Mouse (Mus musculus): ENCODE results near the gene Taf13. TPM values are rescaled to one million over a fixed set of nuclear protein-coding genes. Genes with fewer than 3 reads are reported as not detected.
"Not testable (repeated sequence)": the region's sequence is repeated elsewhere in the genome, so short reads cannot be mapped to it uniquely, and the experiment has no call there.

The Taf13 gene
- polyA plus RNA-seq, 1 experiment: 28.4 TPM

DNA sequence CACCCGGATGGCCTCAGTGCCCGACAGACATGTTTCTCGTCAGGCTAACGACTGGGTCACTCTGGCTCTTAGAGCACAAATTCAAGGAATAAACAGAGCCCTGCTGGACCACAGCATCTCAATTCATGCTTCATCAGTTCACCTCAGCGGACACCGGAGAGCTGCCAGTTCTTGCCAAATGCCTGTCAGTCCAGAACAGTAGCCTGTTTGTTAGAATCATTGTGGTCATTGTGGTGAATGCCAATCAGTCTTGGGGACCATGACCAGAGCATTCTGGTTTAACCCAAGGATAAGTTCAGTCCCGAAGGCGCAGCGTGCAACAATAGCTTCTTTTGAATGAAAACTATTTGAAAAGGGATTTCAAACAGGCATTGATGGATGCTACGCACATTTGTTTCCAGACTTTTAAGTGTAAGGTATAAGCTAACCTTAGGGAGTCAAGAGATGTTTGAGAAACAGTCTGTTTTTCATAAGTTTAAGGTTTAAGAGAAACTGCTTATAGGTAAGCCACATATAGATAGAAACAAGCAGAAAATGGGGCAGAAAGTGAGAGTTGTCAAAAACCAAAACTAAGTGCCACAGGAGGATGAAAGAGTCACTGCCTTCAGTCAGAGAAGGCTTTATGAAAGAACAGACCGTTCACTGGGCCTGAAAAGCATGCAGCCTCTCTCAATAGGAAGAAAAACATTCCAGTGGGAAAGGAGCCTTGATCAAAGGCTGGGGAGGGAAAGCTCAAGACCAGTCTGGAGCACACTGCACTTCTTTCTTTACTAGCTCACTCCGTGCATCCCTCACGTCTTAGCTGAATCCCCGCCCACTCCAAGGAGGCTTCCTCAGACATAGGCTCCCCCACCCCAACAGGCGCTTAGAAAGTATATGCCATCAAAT, 3.3 kb upstream of the Taf13 start:
- TF ChIP-seq CTCF (IDR thresholded peaks at IDR 0.05; ENCODE audit: low read depth, low read length) (no peak), POLR2A (IDR thresholded peaks at IDR 0.05; ENCODE audit: insufficient read depth, low read length) (no peak), EP300 (IDR thresholded peaks at IDR 0.05; ENCODE audit: insufficient read depth, low read depth, low read length) (no peak)
- no peaks in the 10 kb centered on the region for H3K9me3 ChIP-seq (replicated peaks; ENCODE audit: control insufficient read depth, insufficient read depth, low read length, poor library complexity, severe bottlenecking)
- H3K4me1 ChIP-seq (ENCODE audit: control insufficient read depth, insufficient read depth, low read length): no peaks in the 10 kb centered on the region
- no peaks in the 10 kb centered on the region for H3K27me3 ChIP-seq (ENCODE audit: control insufficient read depth, insufficient read depth, low read length, poor library complexity, severe bottlenecking)
- H3K36me3 ChIP-seq (ENCODE audit: control insufficient read depth, insufficient read depth, low read length, poor library complexity, severe bottlenecking): no peaks in the 10 kb centered on the region
- H3K4me3 ChIP-seq (ENCODE audit: low read depth, low read length): peak overlapping the region; percentile 22; the same call in 1 of the 2 replicates
- no peak overlapping the region for H3K9ac ChIP-seq (ENCODE audit: low read depth, poor library complexity, severe bottlenecking)
- H3K27ac ChIP-seq (ENCODE audit: insufficient read depth, low read length): no peak overlapping the region

GRCm38 (mm10) chr3:108569636-108570035, 1.9 kb upstream of the Taf13 start:
- H3K9ac ChIP-seq (ENCODE audit: low read depth, poor library complexity, severe bottlenecking); H3K36me3 ChIP-seq (ENCODE audit: control insufficient read depth, insufficient read depth, low read length, poor library complexity, severe bottlenecking); H3K27ac ChIP-seq (ENCODE audit: insufficient read depth, low read length); H3K27me3 ChIP-seq (ENCODE audit: control insufficient read depth, insufficient read depth, low read length, poor library complexity, severe bottlenecking); H3K9me3 ChIP-seq (replicated peaks; ENCODE audit: control insufficient read depth, insufficient read depth, low read length, poor library complexity, severe bottlenecking); H3K4me1 ChIP-seq (ENCODE audit: control insufficient read depth, insufficient read depth, low read length); H3K4me3 ChIP-seq (ENCODE audit: low read depth, low read length): not testable (repeated sequence)

GRCm38 (mm10) chr3:108570813-108571212, 685 bp upstream of the Taf13 start:
- Histone ChIP-seq H3K27ac (ENCODE audit: insufficient read depth, low read length) (no peak overlapping the region), H3K36me3 (ENCODE audit: control insufficient read depth, insufficient read depth, low read length, poor library complexity, severe bottlenecking) (no peaks in the 10 kb centered on the region; the same call in 1 of the 2 replicates), H3K27me3 (ENCODE audit: control insufficient read depth, insufficient read depth, low read length, poor library complexity, severe bottlenecking) (no peaks in the 10 kb centered on the region), H3K4me1 (ENCODE audit: control insufficient read depth, insufficient read depth, low read length) (no peaks in the 10 kb centered on the region), H3K4me3 (ENCODE audit: low read depth, low read length) (no peak overlapping the region), H3K9me3 (replicated peaks; ENCODE audit: control insufficient read depth, insufficient read depth, low read length, poor library complexity, severe bottlenecking) (no peaks in the 10 kb centered on the region), H3K9ac (ENCODE audit: low read depth, poor library complexity, severe bottlenecking) (no peak overlapping the region)
- TF ChIP-seq EP300 (IDR thresholded peaks at IDR 0.05; ENCODE audit: insufficient read depth, low read depth, low read length): no peak
- no peak for TF ChIP-seq CTCF (IDR thresholded peaks at IDR 0.05; ENCODE audit: low read depth, low read length)
- no peak for TF ChIP-seq POLR2A (IDR thresholded peaks at IDR 0.05; ENCODE audit: insufficient read depth, low read length)

GRCm38 (mm10) chr3:108572309-108573010, 962 bp downstream of the Taf13 start:
- Histone ChIP-seq H3K36me3 (ENCODE audit: control insufficient read depth, insufficient read depth, low read length, poor library complexity, severe bottlenecking) (no peaks in the 10 kb centered on the region; the same call in 1 of the 2 replicates), H3K4me3 (ENCODE audit: low read depth, low read length) (peak overlapping the region; percentile 78), H3K9me3 (replicated peaks; ENCODE audit: control insufficient read depth, insufficient read depth, low read length, poor library complexity, severe bottlenecking) (no peaks in the 10 kb centered on the region), H3K9ac (ENCODE audit: low read depth, poor library complexity, severe bottlenecking) (peak overlapping the region; percentile 87), H3K27ac (ENCODE audit: insufficient read depth, low read length) (no peak overlapping the region), H3K4me1 (ENCODE audit: control insufficient read depth, insufficient read depth, low read length) (no peaks in the 10 kb centered on the region), H3K27me3 (ENCODE audit: control insufficient read depth, insufficient read depth, low read length, poor library complexity, severe bottlenecking) (no peaks in the 10 kb centered on the region)
- TF ChIP-seq CTCF (IDR thresholded peaks at IDR 0.05; ENCODE audit: low read depth, low read length) (no peak), POLR2A (IDR thresholded peaks at IDR 0.05; ENCODE audit: insufficient read depth, low read length) (no peak), EP300 (IDR thresholded peaks at IDR 0.05; ENCODE audit: insufficient read depth, low read depth, low read length) (no peak)

DNA sequence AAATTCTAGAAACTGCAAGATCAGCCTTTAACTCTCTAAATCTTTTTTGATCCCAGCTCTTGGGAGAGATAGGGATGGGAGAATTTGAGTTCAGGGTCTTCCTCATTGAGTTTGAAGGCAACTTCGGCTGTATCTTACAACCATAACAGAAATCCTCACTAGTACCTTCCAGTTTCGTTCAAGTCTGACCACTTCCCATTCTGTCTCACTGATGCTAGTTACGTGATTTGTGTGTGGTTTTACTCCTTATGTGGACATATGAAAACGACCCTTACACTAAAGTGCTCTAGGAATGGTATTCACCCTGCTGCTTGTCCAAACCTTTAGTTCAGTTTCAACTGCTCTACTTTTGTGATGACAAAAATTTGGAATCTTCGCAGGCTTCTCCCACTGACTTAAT, 2.5 kb downstream of the Taf13 start:
- Histone ChIP-seq H3K36me3 (ENCODE audit: control insufficient read depth, insufficient read depth, low read length, poor library complexity, severe bottlenecking) (peaks cover 1% of the 10 kb centered on the region; the same call in 1 of the 2 replicates), H3K27ac (ENCODE audit: insufficient read depth, low read length) (no peak overlapping the region), H3K9me3 (replicated peaks; ENCODE audit: control insufficient read depth, insufficient read depth, low read length, poor library complexity, severe bottlenecking) (no peaks in the 10 kb centered on the region), H3K4me1 (ENCODE audit: control insufficient read depth, insufficient read depth, low read length) (no peaks in the 10 kb centered on the region), H3K4me3 (ENCODE audit: low read depth, low read length) (no peak overlapping the region), H3K27me3 (ENCODE audit: control insufficient read depth, insufficient read depth, low read length, poor library complexity, severe bottlenecking) (no peaks in the 10 kb centered on the region), H3K9ac (ENCODE audit: low read depth, poor library complexity, severe bottlenecking) (no peak overlapping the region)
- TF ChIP-seq POLR2A (IDR thresholded peaks at IDR 0.05; ENCODE audit: insufficient read depth, low read length) (no peak), EP300 (IDR thresholded peaks at IDR 0.05; ENCODE audit: insufficient read depth, low read depth, low read length) (no peak), CTCF (IDR thresholded peaks at IDR 0.05; ENCODE audit: low read depth, low read length) (no peak)

DNA sequence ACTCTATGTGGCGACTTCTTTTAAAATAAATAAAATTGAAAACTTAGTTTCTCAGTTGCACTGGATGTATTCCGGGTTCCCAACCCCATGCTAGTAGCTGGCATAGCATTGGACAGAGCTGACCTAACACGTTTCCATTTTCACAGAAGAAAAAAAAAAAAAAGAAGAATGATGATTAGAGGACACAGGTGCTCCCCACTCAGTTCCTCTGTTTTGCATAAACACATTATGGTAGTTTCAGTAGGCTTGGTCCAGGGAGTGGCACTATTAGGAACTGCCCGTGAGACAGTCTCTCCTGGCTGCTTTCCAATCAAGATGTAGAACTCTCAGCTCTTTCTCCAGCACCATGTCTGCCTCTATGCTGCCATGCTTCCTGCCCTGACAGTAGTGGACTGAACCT, 13.1 kb downstream of the Taf13 start:
- TF ChIP-seq EP300 (IDR thresholded peaks at IDR 0.05; ENCODE audit: insufficient read depth, low read depth, low read length) (no peak), POLR2A (IDR thresholded peaks at IDR 0.05; ENCODE audit: insufficient read depth, low read length) (no peak), CTCF (IDR thresholded peaks at IDR 0.05; ENCODE audit: low read depth, low read length) (no peak)
- no peaks in the 10 kb centered on the region for H3K9me3 ChIP-seq (replicated peaks; ENCODE audit: control insufficient read depth, insufficient read depth, low read length, poor library complexity, severe bottlenecking)
- H3K4me3 ChIP-seq (ENCODE audit: low read depth, low read length): no peak overlapping the region

More for the DNA sequence above, 13.1 kb downstream of the Taf13 start:
- no peaks in the 10 kb centered on the region; the same call in 1 of the 2 replicates for H3K36me3 ChIP-seq (ENCODE audit: control insufficient read depth, insufficient read depth, low read length, poor library complexity, severe bottlenecking)
- H3K9ac ChIP-seq (ENCODE audit: low read depth, poor library complexity, severe bottlenecking): no peak overlapping the region
- no peaks in the 10 kb centered on the region; the same call in 1 of the 2 replicates for H3K27me3 ChIP-seq (ENCODE audit: control insufficient read depth, insufficient read depth, low read length, poor library complexity, severe bottlenecking)
- H3K4me1 ChIP-seq (ENCODE audit: control insufficient read depth, insufficient read depth, low read length): no peaks in the 10 kb centered on the region
- no peak overlapping the region for H3K27ac ChIP-seq (ENCODE audit: insufficient read depth, low read length)
